Mouse (Mus musculus) megakaryocyte, embryonic 14.5 days (primary cell): ENCODE measurements around the gene Adam12.

ENCODE experiments used
- FLI1 ChIP-seq: IDR thresholded peaks from 2 replicates; pipeline ENCODE4 v1.6.1; 2012; ENCODE audit warnings: low read length, inconsistent platforms, mixed read lengths
- GATA1 ChIP-seq: IDR thresholded peaks from 3 replicates; pipeline ENCODE4 v1.6.1; 2012; ENCODE audit warnings: mixed read lengths, low read length, inconsistent platforms, borderline replicate concordance

DNA sequence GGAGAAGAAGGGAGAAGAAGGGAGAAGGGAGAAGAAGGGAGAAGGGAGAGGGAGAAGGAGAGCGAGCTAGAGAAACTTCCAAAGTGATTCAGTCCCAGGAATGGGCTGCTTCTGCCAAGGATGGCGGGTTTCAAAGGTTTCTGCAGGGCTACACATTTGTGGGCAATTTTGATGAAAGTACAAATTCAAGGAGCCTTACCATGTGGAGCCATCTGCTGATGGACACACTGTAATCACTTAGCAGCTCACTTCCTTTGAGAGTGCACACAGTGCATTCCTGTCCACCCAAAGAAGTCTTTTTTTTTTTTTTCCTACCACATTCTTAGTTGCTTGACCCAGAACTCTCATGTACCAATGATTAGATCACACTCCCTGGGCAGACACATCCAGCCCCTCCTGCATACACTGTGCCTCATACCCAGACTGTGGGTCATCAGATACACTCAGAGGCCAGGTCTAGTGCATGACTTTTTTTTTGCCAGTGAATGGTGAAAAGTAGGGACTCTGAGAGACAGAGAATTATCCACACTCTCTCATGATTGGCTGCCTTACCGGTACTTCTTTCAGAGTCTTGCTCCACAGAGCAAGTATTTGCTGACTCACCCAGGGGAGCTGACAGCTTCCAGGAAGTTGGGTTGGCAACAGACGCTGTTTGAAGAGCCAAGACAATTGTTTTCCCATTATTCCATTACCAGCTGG, 29.2 kb upstream of the Adam12 start:
- no peak for TF ChIP-seq FLI1
- no peak for TF ChIP-seq GATA1
